Mouse (Mus musculus) forebrain, embryonic 14.5 days (tissue): ENCODE results near the gene Rps29. TPM values are rescaled to one million over a fixed set of nuclear protein-coding genes. Genes with fewer than 3 reads are reported as not detected.

ENCODE experiments used
- ATAC-seq: fragments of 200-750 bp; cut with Nextera tagmentation; 2 replicates; pipeline ENCODE4 v1.8.0; 2017; ENCODE audit warnings: mild to moderate bottlenecking, moderate library complexity
- DNase-seq: peaks from one replicate; pipeline ENCODE4 v3.0.0-alpha.2; 2015; ENCODE audit warnings: low spot score
- H3K27ac ChIP-seq: fragments of 300-500 bp; sonication (generic); 2 replicates; pipeline ENCODE4 v1.5.1; 2014; ENCODE audit warnings: low read depth, mild to moderate bottlenecking, control low read depth, low read length, moderate library complexity
- H3K27me3 ChIP-seq: fragments of 300-500 bp; sonication (generic); replicated peaks from 2 replicates; pipeline ENCODE4 v1.6.1; 2014; ENCODE audit warnings: low read length, control low read depth, mixed read lengths; ENCODE audit not compliant: control insufficient read depth, insufficient read depth
- H3K36me3 ChIP-seq: fragments of 300-500 bp; sonication (generic); 2 replicates; pipeline ENCODE4 v1.6.1; 2014; ENCODE audit warnings: low read length, control low read depth; ENCODE audit not compliant: control insufficient read depth, insufficient read depth
- H3K4me1 ChIP-seq: fragments of 300-500 bp; sonication (generic); 2 replicates; pipeline ENCODE4 v1.6.1; 2014; ENCODE audit warnings: antibody characterized with exemption, low read length, control low read depth; ENCODE audit not compliant: control insufficient read depth, insufficient read depth
- H3K4me2 ChIP-seq: fragments of 300-500 bp; sonication (generic); 2 replicates; pipeline ENCODE4 v1.6.1; 2014; ENCODE audit warnings: mild to moderate bottlenecking, control low read depth, low read length
- H3K4me3 ChIP-seq: fragments of 300-500 bp; sonication (generic); 2 replicates; pipeline ENCODE4 v1.5.1; 2014; ENCODE audit warnings: low read depth, low read length, control low read depth
- H3K9ac ChIP-seq: fragments of 300-500 bp; sonication (generic); 2 replicates; pipeline ENCODE4 v1.6.1; 2014; ENCODE audit warnings: mild to moderate bottlenecking, low read length, control low read depth, moderate library complexity
- H3K9me3 ChIP-seq: fragments of 300-500 bp; sonication (generic); replicated peaks from 2 replicates; pipeline ENCODE4 v1.6.1; 2016; ENCODE audit warnings: low read length, control low read depth, mixed read lengths; ENCODE audit not compliant: control insufficient read depth
- WGBS: fragments of 180-500 bp; shearing (Covaris S2); extraction: QIAGEN DNeasy Blood & Tissue Kit; methylation state at CpG from one replicate; pipeline ENCODE4 v1.1.7; 2014; 5-methylcytosine and 5-hydroxymethylcytosine counted together
- microRNA-seq: library from miRNA; unstranded; fragments of <30 nt; microRNA quantifications from one replicate; pipeline ENCODE4, GENCODE M21; 2016
- polyA plus RNA-seq: library from polyadenylated mRNA; unstranded; fragments of >200 nt; fragmentation: Nextera tagmentation; extraction: Ambion mirVana; gene quantifications from 2 replicates; pipeline ENCODE4 v1.2.1, GENCODE M21; 2014

Rps29 gene
- polyA plus RNA-seq, 1 experiment from 2014 or later = 1,463 TPM

DNA sequence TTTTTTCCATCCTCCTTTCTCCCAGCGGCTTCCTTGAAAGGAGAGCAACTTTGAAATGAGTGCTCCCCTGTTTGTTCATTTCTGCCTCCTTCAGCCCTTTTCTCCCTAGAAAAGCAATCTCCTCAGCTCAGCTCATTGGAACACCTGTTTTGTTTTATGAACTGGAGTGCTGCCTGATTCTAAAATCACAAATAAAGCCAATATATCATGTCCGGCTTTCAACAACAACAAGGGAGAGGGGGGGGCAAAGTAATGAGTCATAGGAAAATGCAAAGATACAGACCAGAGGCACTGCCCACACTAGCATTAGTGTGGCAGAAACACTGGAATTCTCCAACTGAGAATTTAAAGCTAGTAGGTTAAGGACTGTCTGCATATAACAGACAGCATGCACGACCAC is 31.4 kb downstream of the Rps29 start:
- ATAC-seq (no peak), DNase-seq (no peak)
- no peak overlapping the region for H3K9ac ChIP-seq
- H3K4me2 ChIP-seq = no peak overlapping the region
- H3K36me3 ChIP-seq = no peaks in the 10 kb centered on the region
- no peaks in the 10 kb centered on the region for H3K9me3 ChIP-seq
- H3K27ac ChIP-seq = no peak overlapping the region
- H3K4me1 ChIP-seq = no peaks in the 10 kb centered on the region
- no peaks in the 10 kb centered on the region for H3K27me3 ChIP-seq
- no peak overlapping the region for H3K4me3 ChIP-seq
- WGBS = 95% methylated on average over 3 of the region's 3 CpGs

- Histone ChIP-seq H3K27ac (no peak overlapping the region), H3K9ac (no peak overlapping the region), H3K9me3 (no peaks in the 10 kb centered on the region), H3K36me3 (no peaks in the 10 kb centered on the region), H3K4me2 (no peak overlapping the region), H3K4me1 (no peaks in the 10 kb centered on the region), H3K4me3 (no peak overlapping the region), H3K27me3 (no peaks in the 10 kb centered on the region)
- DNase-seq (no peak), ATAC-seq (no peak)
- WGBS = 90% methylated on average over 5 of the region's 5 CpGs
Observed at GRCm38 (mm10) chr12:69127170-69127569, 31.8 kb downstream of the Rps29 start.

DNA sequence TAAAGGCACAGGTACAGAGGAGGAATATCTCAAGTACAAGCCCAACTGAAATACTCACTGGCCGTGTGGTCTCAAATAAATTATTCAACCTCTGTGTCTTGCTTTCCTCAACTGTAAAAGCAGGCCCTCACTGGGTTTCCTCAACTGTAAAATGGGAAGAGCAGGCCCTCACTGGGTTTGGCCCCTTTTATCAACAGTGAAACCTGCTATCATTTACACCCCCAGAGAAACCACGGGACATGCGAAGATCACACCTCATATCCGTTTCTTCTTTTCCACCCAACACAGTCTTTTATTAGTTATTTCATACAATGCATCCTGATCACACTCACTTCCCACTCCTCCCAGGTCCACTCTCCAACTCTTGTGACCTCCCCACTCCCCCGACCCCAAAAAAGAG is 33.9 kb downstream of the Rps29 start:
- H3K36me3 ChIP-seq = no peaks in the 10 kb centered on the region
- H3K4me3 ChIP-seq = no peak overlapping the region
- ATAC-seq (no peak), DNase-seq (no peak)
- H3K4me1 ChIP-seq = no peaks in the 10 kb centered on the region
- H3K27ac ChIP-seq = no peak overlapping the region
- no peak overlapping the region for H3K9ac ChIP-seq
- no peak overlapping the region for H3K4me2 ChIP-seq
- WGBS = 97% methylated on average over 5 of the region's 5 CpGs
- H3K27me3 ChIP-seq = no peaks in the 10 kb centered on the region
- H3K9me3 ChIP-seq = no peaks in the 10 kb centered on the region

GRCm38 (mm10) chr12:69122801-69123200 is 36.2 kb downstream of the Rps29 start:
- ATAC-seq (no peak), DNase-seq (no peak)
- Histone ChIP-seq H3K4me3 (no peak overlapping the region), H3K4me2 (no peak overlapping the region), H3K36me3 (no peaks in the 10 kb centered on the region), H3K4me1 (no peaks in the 10 kb centered on the region), H3K27me3 (no peaks in the 10 kb centered on the region), H3K9me3 (no peaks in the 10 kb centered on the region), H3K9ac (no peak overlapping the region), H3K27ac (no peak overlapping the region)
- 95% methylated on average over 11 of the region's 11 CpGs for WGBS

- no peak for DNase-seq
- no peaks in the 10 kb centered on the region for H3K4me1 ChIP-seq
- H3K36me3 ChIP-seq = no peaks in the 10 kb centered on the region
- H3K4me3 ChIP-seq = no peak overlapping the region
- no peak overlapping the region for H3K27ac ChIP-seq
- no peak overlapping the region for H3K9ac ChIP-seq
- 90% methylated on average over 6 of the region's 6 CpGs for WGBS
- no peak overlapping the region for H3K4me2 ChIP-seq
- no peaks in the 10 kb centered on the region for H3K9me3 ChIP-seq
- H3K27me3 ChIP-seq = no peaks in the 10 kb centered on the region
- no peak for ATAC-seq
Observed at GRCm38 (mm10) chr12:69119908-69120307, 39.1 kb downstream of the Rps29 start.

Small RNA genes within 50 kb of the gene (microRNA-seq; reads per million reads assigned to microRNA genes)
- gene Gm47287 (not detected), gene Gm47295 (not detected)

Other genes with a start within 250 kb of the Rps29 start
- 12.6 and 15.8 TPM in 2 replicates for gene Lrr1, start 9.6 kb upstream of the Rps29 start, polyA plus RNA-seq
- 338 and 389 TPM in 2 replicates for gene Rpl36al, start 24.9 kb upstream of the Rps29 start, polyA plus RNA-seq
- gene Mgat2, start 25.0 kb upstream of the Rps29 start, polyA plus RNA-seq = 35.5 and 38.6 TPM in 2 replicates
- gene Gm49383, start 37.9 kb upstream of the Rps29 start, polyA plus RNA-seq = 22.7 and 26.1 TPM in 2 replicates
- gene Dnaaf2, start 39.2 kb upstream of the Rps29 start, polyA plus RNA-seq = 5.2 TPM in 2 replicates
- 20.9 and 22.1 TPM in 2 replicates for gene Gm49384, start 45.1 kb upstream of the Rps29 start, polyA plus RNA-seq
- 11.3 and 13.9 TPM in 2 replicates for gene Pole2, start 69.0 kb upstream of the Rps29 start, polyA plus RNA-seq
- gene Klhdc1, start 82.0 kb upstream of the Rps29 start, polyA plus RNA-seq = 10.6 and 11.9 TPM in 2 replicates
- 286 TPM in 2 replicates for gene Klhdc2, start 137.5 kb upstream of the Rps29 start, polyA plus RNA-seq
- 67.4 and 80.0 TPM in 2 replicates for gene Nemf, start 198.0 kb upstream of the Rps29 start, polyA plus RNA-seq
- gene Arf6, start 213.0 kb upstream of the Rps29 start, polyA plus RNA-seq = 33.8 and 34.5 TPM in 2 replicates
- 0.83 and 1.3 TPM in 2 replicates for gene Gm9887, start 213.3 kb upstream of the Rps29 start, polyA plus RNA-seq